Mouse (Mus musculus): ENCODE results near the gene Hoxd3. TPM values are rescaled to one million over a fixed set of nuclear protein-coding genes. Genes with fewer than 3 reads are reported as not detected.

Gene Hoxd3
- polyA plus RNA-seq, 1 experiment from 2014 or later = 1.9 TPM

GRCm38 (mm10) chr2:74703720-74704392, 7.9 kb upstream of the Hoxd3 start:
- H3K4me1 ChIP-seq = peaks cover 19% of the 10 kb centered on the region
- H3K4me3 ChIP-seq (replicated peaks) = peak overlapping the region; percentile 50; the same call in 1 of the 2 replicates
- peak overlapping the region; percentile 84; the same call in 1 of the 2 replicates for H3K4me2 ChIP-seq (replicated peaks)
- no peaks in the 10 kb centered on the region for H3K9me3 ChIP-seq (replicated peaks)
- H3K36me3 ChIP-seq = no peaks in the 10 kb centered on the region
- H3K9ac ChIP-seq = no peak overlapping the region
- no peak overlapping the region for H3K27ac ChIP-seq (replicated peaks)
- peaks cover 94% of the 10 kb centered on the region for H3K27me3 ChIP-seq
- no peak for ATAC-seq (ENCODE audit: insufficient number of reproducible peaks, low FRiP score, low TSS enrichment, low read depth)
- WGBS = 4% methylated on average over 26 of the region's 26 CpGs

DNA sequence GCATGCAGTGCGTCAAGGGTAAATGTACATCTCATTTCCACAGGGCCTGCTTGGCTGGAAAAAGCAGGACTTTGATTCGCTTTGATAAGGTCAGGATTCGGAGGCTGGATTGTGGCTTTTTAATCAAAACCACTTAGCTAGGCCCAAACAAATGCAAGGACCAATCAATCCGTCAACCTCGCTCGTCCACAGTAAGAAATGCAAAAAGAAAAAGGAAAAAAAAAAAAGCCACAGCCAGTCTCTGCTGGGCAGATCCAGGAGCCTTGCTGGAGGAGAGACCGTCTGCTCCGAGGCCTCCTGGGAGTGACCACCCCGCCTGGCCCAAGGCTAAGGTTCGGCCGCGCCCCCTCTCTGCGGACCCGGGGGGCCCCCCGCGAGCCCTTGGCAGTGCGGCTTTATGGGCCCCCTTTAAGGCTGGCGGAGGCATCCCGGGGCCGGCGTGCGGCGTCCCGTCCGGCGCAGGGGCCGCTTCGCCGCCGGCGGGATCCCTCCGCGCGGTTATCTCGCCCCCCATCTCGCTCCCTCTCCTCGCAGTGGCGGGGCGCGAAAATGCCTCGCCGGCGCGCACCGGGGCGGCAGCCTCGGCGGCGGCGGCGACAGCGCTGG, 7.2 kb upstream of the Hoxd3 start, which contains the start of gene Hoxd8:
Gene Hoxd8 (plus strand): TSS at position 223 of the 606 bp plus-strand sequence.
- H3K27ac ChIP-seq (replicated peaks) = peak within 1 kb of the TSS; percentile 55
- peak within 1 kb of the TSS; percentile 84 for H3K4me2 ChIP-seq (replicated peaks)
- no peaks in the 10 kb centered on the region for H3K9me3 ChIP-seq (replicated peaks)
- H3K4me3 ChIP-seq (replicated peaks) = peak within 1 kb of the TSS; percentile 50
- H3K4me1 ChIP-seq = peaks cover 18% of the 10 kb centered on the region
- no peak; the same call in 1 of the 2 replicates for ATAC-seq (ENCODE audit: insufficient number of reproducible peaks, low FRiP score, low TSS enrichment, low read depth)
- H3K36me3 ChIP-seq = no peaks in the 10 kb centered on the region
- peaks cover 94% of the 10 kb centered on the region for H3K27me3 ChIP-seq
- WGBS = under 1% methylated on average over 52 of the region's 52 CpGs
- H3K9ac ChIP-seq = peak within 1 kb of the TSS; percentile 28; the same call in 1 of the 2 replicates

DNA sequence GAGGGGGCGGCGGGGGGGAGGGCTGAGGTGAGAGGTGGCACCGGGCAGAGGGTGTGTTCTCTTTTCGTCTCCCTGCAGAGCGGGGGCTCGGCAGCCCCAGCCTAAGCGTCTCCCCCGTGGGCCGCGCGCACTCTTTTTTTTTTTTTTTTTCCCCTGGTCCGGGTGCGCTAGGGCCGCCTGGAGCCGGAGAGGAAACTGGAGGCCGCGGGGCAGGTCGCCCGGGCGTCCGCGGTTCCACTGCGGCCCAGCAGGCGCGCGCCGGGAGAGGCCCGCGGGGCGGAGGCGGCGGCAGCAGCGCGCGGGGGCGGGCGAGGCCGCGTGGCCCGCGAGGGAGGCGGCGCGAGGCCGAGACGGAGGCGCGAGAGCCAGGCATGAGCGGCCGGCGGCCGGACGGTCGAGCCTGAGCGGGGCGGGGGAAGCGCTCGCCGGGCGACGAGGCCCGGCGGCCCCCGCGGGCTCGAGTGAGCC, 6.7 kb upstream of the Hoxd3 start:
- Histone ChIP-seq H3K36me3 (no peaks in the 10 kb centered on the region), H3K27ac (replicated peaks) (peak overlapping the region; percentile 55), H3K4me3 (replicated peaks) (peak overlapping the region; percentile 50), H3K9me3 (replicated peaks) (no peaks in the 10 kb centered on the region), H3K4me2 (replicated peaks) (peak overlapping the region; percentile 84), H3K27me3 (peaks cover 94% of the 10 kb centered on the region), H3K4me1 (peaks cover 18% of the 10 kb centered on the region), H3K9ac (peak overlapping the region; percentile 28; the same call in 1 of the 2 replicates)
- no peak for ATAC-seq (ENCODE audit: insufficient number of reproducible peaks, low FRiP score, low TSS enrichment, low read depth)
- under 1% methylated on average over 58 of the region's 66 CpGs for WGBS

DNA sequence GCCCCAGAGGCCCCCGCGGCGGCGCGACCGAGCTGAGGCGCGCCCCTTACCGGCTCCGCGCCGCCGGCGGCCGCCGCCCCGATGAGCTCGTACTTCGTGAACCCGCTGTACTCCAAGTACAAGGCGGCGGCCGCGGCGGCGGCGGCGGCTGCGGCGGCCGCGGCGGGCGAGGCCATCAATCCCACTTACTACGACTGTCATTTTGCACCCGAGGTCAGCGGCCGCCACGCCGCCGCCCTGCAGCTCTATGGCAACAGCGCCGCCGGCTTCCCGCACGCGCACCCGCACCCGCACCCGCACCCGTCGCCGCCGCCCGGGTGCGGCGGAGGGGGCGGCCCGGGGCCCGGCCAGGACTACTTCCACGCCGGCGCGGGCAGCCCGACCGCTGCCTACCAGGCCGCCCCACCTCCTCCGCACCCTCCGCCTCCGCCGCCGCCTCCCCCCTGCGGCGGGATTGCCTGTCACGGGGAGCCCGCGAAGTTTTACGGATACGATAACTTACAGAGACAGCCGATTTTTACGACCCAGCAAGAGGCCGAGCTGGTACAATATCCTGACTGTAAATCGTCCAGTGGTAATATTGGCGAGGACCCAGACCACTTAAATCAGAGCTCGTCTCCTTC, 6.1 kb upstream of the Hoxd3 start:
- H3K27me3 ChIP-seq = peaks cover 94% of the 10 kb centered on the region
- peak overlapping the region; percentile 84 for H3K4me2 ChIP-seq (replicated peaks)
- WGBS = under 1% methylated on average over 75 of the region's 85 CpGs
- no peak for ATAC-seq (ENCODE audit: insufficient number of reproducible peaks, low FRiP score, low TSS enrichment, low read depth)
- no peaks in the 10 kb centered on the region for H3K36me3 ChIP-seq
- peak overlapping the region; percentile 55 for H3K27ac ChIP-seq (replicated peaks)
- H3K9ac ChIP-seq = peak overlapping the region; percentile 28; the same call in 1 of the 2 replicates
- H3K4me1 ChIP-seq = peaks cover 18% of the 10 kb centered on the region
- no peaks in the 10 kb centered on the region for H3K9me3 ChIP-seq (replicated peaks)
- peak overlapping the region; percentile 50 for H3K4me3 ChIP-seq (replicated peaks)

- WGBS = 2% methylated on average over 13 of the region's 13 CpGs
- peaks cover 18% of the 10 kb centered on the region for H3K4me1 ChIP-seq
- ATAC-seq (ENCODE audit: insufficient number of reproducible peaks, low FRiP score, low TSS enrichment, low read depth) = no peak
- no peak overlapping the region for H3K27ac ChIP-seq (replicated peaks)
- peaks cover 92% of the 10 kb centered on the region for H3K27me3 ChIP-seq
- no peak overlapping the region for H3K9ac ChIP-seq
- peak overlapping the region; percentile 50 for H3K4me3 ChIP-seq (replicated peaks)
- no peaks in the 10 kb centered on the region for H3K36me3 ChIP-seq
- H3K4me2 ChIP-seq (replicated peaks) = no peak overlapping the region
- no peaks in the 10 kb centered on the region for H3K9me3 ChIP-seq (replicated peaks)
Observed at GRCm38 (mm10) chr2:74706393-74706960, 5.2 kb upstream of the Hoxd3 start.

DNA sequence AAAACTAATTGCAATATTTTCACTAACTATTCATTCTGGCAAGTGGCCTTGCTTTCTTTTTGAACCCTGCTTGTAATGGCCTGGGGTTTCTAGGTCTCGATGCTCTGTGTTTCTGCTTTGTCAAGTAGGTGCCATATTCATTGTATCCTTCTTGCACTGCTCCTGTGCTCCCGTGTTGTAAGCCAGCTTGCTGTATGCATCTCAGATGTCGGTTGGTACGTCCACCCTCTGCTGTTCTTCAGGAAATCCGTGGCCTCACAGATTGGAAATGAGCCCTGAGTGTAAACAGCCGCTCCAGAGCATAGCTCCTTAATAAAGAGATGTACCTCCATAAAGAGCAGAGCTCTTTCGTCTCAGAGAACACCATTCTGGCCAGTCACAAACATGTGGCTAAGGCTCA, 4.1 kb upstream of the Hoxd3 start:
- 7% methylated on average over 7 of the region's 7 CpGs for WGBS
- H3K4me2 ChIP-seq (replicated peaks) = no peak overlapping the region
- no peak overlapping the region for H3K9ac ChIP-seq
- peaks cover 26% of the 10 kb centered on the region for H3K4me1 ChIP-seq
- no peaks in the 10 kb centered on the region for H3K36me3 ChIP-seq
- H3K27ac ChIP-seq (replicated peaks) = no peak overlapping the region
- no peaks in the 10 kb centered on the region for H3K9me3 ChIP-seq (replicated peaks)
- no peak overlapping the region for H3K4me3 ChIP-seq (replicated peaks)
- no peak for ATAC-seq (ENCODE audit: insufficient number of reproducible peaks, low FRiP score, low TSS enrichment, low read depth)
- peaks cover 95% of the 10 kb centered on the region for H3K27me3 ChIP-seq

DNA sequence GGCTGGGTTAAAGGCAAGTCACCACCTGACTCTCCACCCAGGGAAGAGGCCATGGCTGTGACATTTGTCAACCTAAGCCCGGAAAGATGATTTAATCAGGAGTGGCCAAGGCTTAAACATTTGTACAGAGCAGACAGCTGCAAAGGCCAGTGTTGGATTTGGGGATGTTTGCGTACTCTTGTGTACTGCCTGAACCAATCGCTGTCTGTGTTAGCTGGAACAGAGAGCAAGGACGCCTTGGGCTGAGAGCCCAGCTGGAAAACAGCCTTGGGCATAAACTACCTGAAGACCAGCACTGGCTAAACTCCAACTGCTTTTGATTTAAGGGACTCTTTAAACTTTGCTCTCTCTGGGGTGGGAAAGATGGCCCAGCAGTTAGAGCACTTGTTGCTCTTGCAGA, 3.1 kb upstream of the Hoxd3 start:
- ATAC-seq (ENCODE audit: insufficient number of reproducible peaks, low FRiP score, low TSS enrichment, low read depth) = no peak
- H3K4me2 ChIP-seq (replicated peaks) = no peak overlapping the region
- peaks cover 94% of the 10 kb centered on the region for H3K27me3 ChIP-seq
- H3K9me3 ChIP-seq (replicated peaks) = no peaks in the 10 kb centered on the region
- no peak overlapping the region for H3K4me3 ChIP-seq (replicated peaks)
- no peak overlapping the region for H3K9ac ChIP-seq
- H3K27ac ChIP-seq (replicated peaks) = no peak overlapping the region
- 12% methylated on average over 4 of the region's 4 CpGs for WGBS
- H3K36me3 ChIP-seq = no peaks in the 10 kb centered on the region
- H3K4me1 ChIP-seq = peaks cover 26% of the 10 kb centered on the region

GRCm38 (mm10) chr2:74709465-74710419, 2.0 kb upstream of the Hoxd3 start:
- ATAC-seq (ENCODE audit: insufficient number of reproducible peaks, low FRiP score, low TSS enrichment, low read depth) = no peak
- Histone ChIP-seq H3K4me1 (peaks cover 19% of the 10 kb centered on the region), H3K4me2 (replicated peaks) (no peak overlapping the region), H3K9me3 (replicated peaks) (no peaks in the 10 kb centered on the region), H3K27me3 (peaks cover 94% of the 10 kb centered on the region), H3K4me3 (replicated peaks) (no peak overlapping the region), H3K9ac (no peak overlapping the region), H3K36me3 (no peaks in the 10 kb centered on the region), H3K27ac (replicated peaks) (no peak overlapping the region)
- WGBS = 9% methylated on average over 5 of the region's 5 CpGs

DNA sequence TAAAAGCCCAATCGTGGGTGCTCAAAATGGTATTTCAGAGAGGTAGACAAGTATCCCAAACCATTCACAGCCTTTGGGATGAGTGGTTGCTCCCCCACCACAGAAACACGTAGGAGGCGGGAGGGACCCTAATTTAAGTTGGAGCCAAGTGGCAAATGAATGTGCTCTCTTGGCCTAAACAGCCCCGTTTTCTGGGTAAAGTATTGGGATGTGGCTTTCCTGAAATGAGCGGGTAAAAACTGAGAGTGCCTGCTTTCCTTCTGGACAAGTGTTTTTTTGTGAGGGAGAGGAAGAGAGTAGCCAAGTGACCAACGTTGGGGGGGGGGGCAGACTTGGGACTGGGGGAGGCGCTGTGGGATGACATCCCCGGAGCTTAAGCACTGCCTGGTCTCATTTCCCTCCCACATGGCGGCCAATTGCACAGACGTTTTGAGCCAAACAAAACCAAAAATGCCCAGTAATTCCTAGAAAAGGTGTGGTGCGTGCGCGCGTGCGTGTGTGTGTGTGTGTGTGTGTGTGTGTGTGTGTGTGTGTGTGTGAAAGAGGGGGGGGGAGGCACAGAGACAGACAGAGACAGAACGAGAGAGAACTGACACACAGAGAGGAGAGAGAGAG, 691 bp upstream of the Hoxd3 start:
- Histone ChIP-seq H3K36me3 (no peaks in the 10 kb centered on the region), H3K27ac (replicated peaks) (no peak overlapping the region), H3K4me1 (peaks cover 10% of the 10 kb centered on the region), H3K4me2 (replicated peaks) (0 out of 2 replicates have a peak overlapping the region, but pooled peaks have one; percentile 4), H3K27me3 (peaks cover 93% of the 10 kb centered on the region), H3K9me3 (replicated peaks) (no peaks in the 10 kb centered on the region), H3K9ac (no peak overlapping the region), H3K4me3 (replicated peaks) (peak overlapping the region; percentile 41)
- WGBS = under 1% methylated on average over 16 of the region's 16 CpGs
- ATAC-seq (ENCODE audit: insufficient number of reproducible peaks, low FRiP score, low TSS enrichment, low read depth) = no peak

All from embryonic facial prominence, embryonic 15.5 days (tissue).